Mouse (Mus musculus): Measurements from ENCODE around the gene Gm10097.

- no peak for TF ChIP-seq POLR2A (IDR thresholded peaks at IDR 0.05; ENCODE audit: extremely low read depth, insufficient read depth, low read length)
- TF ChIP-seq CTCF (IDR thresholded peaks at IDR 0.05; ENCODE audit: extremely low read depth, insufficient read depth, low read length) = no peak
Measured at GRCm38 (mm10) chr10:5072054-5072453, 3.1 kb downstream of the Gm10097 start.

Data from cortical plate, adult 2 months (tissue).